Mouse (Mus musculus) neural tube, embryonic 15.5 days (tissue): Measurements from ENCODE around the gene Thoc6. TPM values are rescaled to one million over a fixed set of nuclear protein-coding genes. Genes with fewer than 3 reads are reported as not detected.

Source experiments
- ATAC-seq: fragments of 200-750 bp; cut with Nextera tagmentation; 2 replicates; pipeline ENCODE4 v1.8.0; 2017; ENCODE audit warnings: mild to moderate bottlenecking, moderate TSS enrichment, moderate library complexity; ENCODE audit not compliant: low FRiP score
- H3K27ac ChIP-seq: fragments of 300-500 bp; sonication (generic); replicated peaks from 2 replicates; pipeline ENCODE4 v1.5.1; 2015; ENCODE audit warnings: mild to moderate bottlenecking, inconsistent platforms
- H3K27me3 ChIP-seq: fragments of 300-500 bp; sonication (generic); replicated peaks from 2 replicates; pipeline ENCODE4 v1.6.1; 2015; ENCODE audit warnings: inconsistent platforms
- H3K36me3 ChIP-seq: fragments of 300-500 bp; sonication (generic); 2 replicates; pipeline ENCODE4 v1.6.1; 2015; ENCODE audit warnings: inconsistent platforms
- H3K4me1 ChIP-seq: fragments of 300-500 bp; sonication (generic); 2 replicates; pipeline ENCODE4 v1.6.1; 2015; ENCODE audit warnings: inconsistent platforms
- H3K4me2 ChIP-seq: fragments of 300-500 bp; sonication (generic); 2 replicates; pipeline ENCODE4 v1.6.1; 2015; ENCODE audit warnings: inconsistent platforms, mild to moderate bottlenecking, moderate library complexity
- H3K4me3 ChIP-seq: fragments of 300-500 bp; sonication (generic); replicated peaks from 2 replicates; pipeline ENCODE4 v1.5.1; 2015; ENCODE audit warnings: mild to moderate bottlenecking, inconsistent platforms
- H3K9ac ChIP-seq: fragments of 300-500 bp; sonication (generic); replicated peaks from 2 replicates; pipeline ENCODE4 v1.6.1; 2015; ENCODE audit warnings: mild to moderate bottlenecking, inconsistent platforms
- H3K9me3 ChIP-seq: fragments of 300-500 bp; sonication (generic); replicated peaks from 2 replicates; pipeline ENCODE4 v1.6.1; 2016; ENCODE audit warnings: inconsistent platforms
- WGBS: fragments of 180-500 bp; shearing (Covaris S2); methylation state at CpG from one replicate; pipeline ENCODE4 v1.1.7; 2015; ENCODE audit warnings: mixed read lengths; 5-methylcytosine and 5-hydroxymethylcytosine counted together
- polyA plus RNA-seq: library from polyadenylated mRNA; unstranded; fragments of >200 nt; fragmentation: Nextera tagmentation; extraction: Ambion mirVana; gene quantifications from 2 replicates; pipeline ENCODE4 v1.2.1, GENCODE M21; 2015

The Thoc6 gene
- polyA plus RNA-seq, 1 experiment from 2014 or later = 44.1 TPM

DNA sequence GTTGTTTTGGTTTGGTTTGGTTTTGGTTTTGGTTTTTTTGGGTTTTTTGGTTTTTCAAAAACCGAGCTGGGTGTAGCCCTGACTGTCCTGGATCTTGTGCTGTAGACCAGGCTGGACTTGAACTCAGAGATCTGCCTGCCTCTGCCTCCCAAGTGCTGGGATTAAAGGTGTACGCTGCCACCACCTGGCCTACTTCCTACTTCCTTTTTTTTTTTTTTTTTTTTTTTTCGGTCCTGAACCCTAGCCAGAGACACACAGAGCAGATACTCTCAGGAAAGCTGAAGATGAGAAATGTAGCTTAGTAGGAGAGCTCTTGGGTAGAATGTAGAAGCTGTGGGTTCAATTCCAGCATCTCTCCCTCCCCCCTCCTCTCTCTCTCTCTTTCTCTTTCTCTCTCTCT, 15.2 kb downstream of the Thoc6 start:
- ATAC-seq = no peak
- Histone ChIP-seq H3K9me3 (no peaks in the 10 kb centered on the region), H3K27me3 (peaks cover 44% of the 10 kb centered on the region), H3K36me3 (no peaks in the 10 kb centered on the region), H3K4me3 (no peak overlapping the region), H3K9ac (no peak overlapping the region), H3K27ac (no peak overlapping the region), H3K4me1 (peaks cover 8% of the 10 kb centered on the region; the same call in 1 of the 2 replicates), H3K4me2 (no peak overlapping the region)
- WGBS = 74% methylated on average over 3 of the region's 3 CpGs

DNA sequence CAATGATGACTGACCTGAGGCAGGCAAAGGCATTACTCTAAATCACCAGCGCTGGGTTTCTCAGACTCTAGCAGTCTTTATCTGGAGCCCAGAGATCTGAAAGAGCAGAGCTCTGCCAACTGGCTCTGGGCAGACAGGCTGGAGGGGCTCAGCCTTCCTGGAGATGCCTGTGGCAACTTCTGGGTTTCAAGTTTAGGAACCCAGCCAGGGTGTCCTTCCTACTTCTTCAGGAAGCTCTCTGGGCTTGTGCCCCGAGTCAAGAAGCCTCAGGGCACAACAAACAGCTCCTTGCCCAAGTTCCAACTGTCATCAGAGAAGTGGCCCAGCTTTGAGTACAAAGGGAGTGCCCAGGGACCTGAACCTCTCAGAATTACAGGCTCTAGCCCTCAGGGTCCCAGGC, 19.3 kb downstream of the Thoc6 start:
- Histone ChIP-seq H3K4me1 (no peaks in the 10 kb centered on the region), H3K4me3 (no peak overlapping the region), H3K27ac (no peak overlapping the region), H3K9me3 (no peaks in the 10 kb centered on the region), H3K9ac (no peak overlapping the region), H3K4me2 (no peak overlapping the region), H3K36me3 (no peaks in the 10 kb centered on the region), H3K27me3 (peaks cover 6% of the 10 kb centered on the region)
- no peak for ATAC-seq
- 65% methylated on average over 2 of the region's 2 CpGs for WGBS

DNA sequence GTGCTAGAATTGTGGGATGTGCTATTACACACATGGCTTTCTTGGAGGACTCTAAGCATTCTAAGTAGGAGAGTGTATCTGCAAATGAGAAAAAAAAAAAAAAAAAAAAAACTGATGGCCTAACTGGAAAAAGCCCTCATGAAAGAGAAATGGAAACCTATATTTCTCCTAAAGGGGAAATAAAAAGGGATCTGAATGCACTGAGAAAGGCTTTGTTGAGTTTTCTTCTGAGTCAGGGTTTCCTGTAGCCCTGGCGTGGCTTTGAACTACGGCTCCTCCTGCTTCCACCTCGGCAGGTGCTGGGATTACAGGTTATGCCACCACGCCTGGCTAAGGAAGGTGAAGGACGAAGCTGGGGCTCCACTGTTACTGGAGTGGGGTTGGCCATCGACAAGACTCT, 19.7 kb downstream of the Thoc6 start:
- no peak for ATAC-seq
- Histone ChIP-seq H3K4me3 (no peak overlapping the region), H3K9me3 (no peaks in the 10 kb centered on the region), H3K27me3 (peaks cover 2% of the 10 kb centered on the region), H3K4me2 (no peak overlapping the region), H3K9ac (no peak overlapping the region), H3K4me1 (no peaks in the 10 kb centered on the region), H3K27ac (no peak overlapping the region), H3K36me3 (no peaks in the 10 kb centered on the region)
- WGBS = 69% methylated on average over 6 of the region's 6 CpGs

DNA sequence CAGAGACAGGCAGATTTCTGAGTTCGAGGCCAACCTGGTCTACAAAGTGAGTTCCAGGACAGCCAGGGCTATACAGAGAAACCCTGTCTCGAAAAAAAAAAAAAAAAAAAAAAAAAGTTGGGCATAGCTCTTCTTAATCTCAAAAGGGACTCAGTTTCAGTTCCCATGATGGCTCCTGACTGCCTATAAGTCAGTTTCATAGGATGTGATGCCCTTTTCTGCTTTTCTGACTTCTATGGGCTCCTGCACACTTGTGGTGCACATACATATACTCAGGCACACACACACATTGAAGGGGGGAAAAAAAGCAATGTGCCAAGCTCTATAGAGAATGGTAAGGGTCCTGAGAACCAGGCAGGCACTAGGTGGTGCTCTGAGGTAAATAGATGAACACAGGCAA, 20.4 kb downstream of the Thoc6 start:
- no peak for ATAC-seq
- Histone ChIP-seq H3K9ac (no peak overlapping the region), H3K27me3 (no peaks in the 10 kb centered on the region; the same call in 1 of the 2 replicates), H3K4me3 (no peak overlapping the region), H3K4me1 (no peaks in the 10 kb centered on the region), H3K9me3 (no peaks in the 10 kb centered on the region), H3K36me3 (no peaks in the 10 kb centered on the region), H3K4me2 (no peak overlapping the region), H3K27ac (no peak overlapping the region)
- WGBS = 70% methylated on average over 2 of the region's 2 CpGs

DNA sequence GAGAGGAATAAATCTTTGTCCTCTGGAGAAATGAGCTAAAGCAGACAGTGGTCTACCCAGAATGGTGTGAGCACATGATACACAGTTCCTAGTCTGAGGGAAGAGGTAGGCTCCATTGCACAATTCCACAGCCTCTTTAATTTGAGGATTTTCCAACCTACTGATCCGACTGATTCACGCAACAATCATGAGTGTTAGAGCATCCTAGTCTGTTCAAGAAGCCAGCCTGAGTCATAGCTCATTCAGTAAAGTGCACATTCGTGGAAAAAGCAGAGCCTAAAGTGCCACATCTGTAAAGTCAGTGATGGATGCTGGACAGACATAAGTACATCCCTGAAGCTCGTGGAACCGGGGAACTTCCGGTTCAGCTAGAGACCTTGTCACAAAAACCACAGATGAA, 22.3 kb downstream of the Thoc6 start:
- 79% methylated on average over 6 of the region's 6 CpGs for WGBS
- Histone ChIP-seq H3K4me2 (no peak overlapping the region), H3K27me3 (peaks cover 9% of the 10 kb centered on the region), H3K4me1 (no peaks in the 10 kb centered on the region), H3K36me3 (no peaks in the 10 kb centered on the region), H3K4me3 (no peak overlapping the region), H3K9me3 (no peaks in the 10 kb centered on the region), H3K27ac (no peak overlapping the region), H3K9ac (no peak overlapping the region)
- ATAC-seq = no peak

DNA sequence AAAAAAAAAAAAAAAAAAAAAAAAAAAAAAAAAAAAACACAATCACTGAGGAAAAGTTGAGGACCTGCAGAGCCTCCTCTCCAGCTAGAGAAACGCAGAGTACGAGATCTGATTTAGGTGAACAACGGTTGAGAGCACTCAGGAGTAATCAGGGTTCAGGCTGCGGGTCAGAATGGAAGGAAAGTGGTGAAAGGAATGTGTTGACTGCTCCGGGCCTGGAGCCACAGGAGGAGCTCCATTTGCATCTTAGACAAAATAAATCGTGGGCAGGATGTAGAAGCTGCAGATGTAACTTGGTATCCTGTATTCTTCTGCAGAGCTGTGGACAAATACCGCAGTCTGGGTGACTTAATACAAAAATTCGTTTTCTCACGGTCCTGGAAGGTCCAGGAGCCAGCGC, 27.8 kb downstream of the Thoc6 start:
- H3K4me1 ChIP-seq = peaks cover 11% of the 10 kb centered on the region
- H3K27ac ChIP-seq = no peak overlapping the region
- H3K4me2 ChIP-seq = no peak overlapping the region
- 37% methylated on average over 10 of the region's 10 CpGs for WGBS
- no peaks in the 10 kb centered on the region for H3K36me3 ChIP-seq
- no peak for ATAC-seq
- no peak overlapping the region for H3K4me3 ChIP-seq
- peaks cover 39% of the 10 kb centered on the region for H3K27me3 ChIP-seq
- no peak overlapping the region for H3K9ac ChIP-seq
- no peaks in the 10 kb centered on the region for H3K9me3 ChIP-seq

DNA sequence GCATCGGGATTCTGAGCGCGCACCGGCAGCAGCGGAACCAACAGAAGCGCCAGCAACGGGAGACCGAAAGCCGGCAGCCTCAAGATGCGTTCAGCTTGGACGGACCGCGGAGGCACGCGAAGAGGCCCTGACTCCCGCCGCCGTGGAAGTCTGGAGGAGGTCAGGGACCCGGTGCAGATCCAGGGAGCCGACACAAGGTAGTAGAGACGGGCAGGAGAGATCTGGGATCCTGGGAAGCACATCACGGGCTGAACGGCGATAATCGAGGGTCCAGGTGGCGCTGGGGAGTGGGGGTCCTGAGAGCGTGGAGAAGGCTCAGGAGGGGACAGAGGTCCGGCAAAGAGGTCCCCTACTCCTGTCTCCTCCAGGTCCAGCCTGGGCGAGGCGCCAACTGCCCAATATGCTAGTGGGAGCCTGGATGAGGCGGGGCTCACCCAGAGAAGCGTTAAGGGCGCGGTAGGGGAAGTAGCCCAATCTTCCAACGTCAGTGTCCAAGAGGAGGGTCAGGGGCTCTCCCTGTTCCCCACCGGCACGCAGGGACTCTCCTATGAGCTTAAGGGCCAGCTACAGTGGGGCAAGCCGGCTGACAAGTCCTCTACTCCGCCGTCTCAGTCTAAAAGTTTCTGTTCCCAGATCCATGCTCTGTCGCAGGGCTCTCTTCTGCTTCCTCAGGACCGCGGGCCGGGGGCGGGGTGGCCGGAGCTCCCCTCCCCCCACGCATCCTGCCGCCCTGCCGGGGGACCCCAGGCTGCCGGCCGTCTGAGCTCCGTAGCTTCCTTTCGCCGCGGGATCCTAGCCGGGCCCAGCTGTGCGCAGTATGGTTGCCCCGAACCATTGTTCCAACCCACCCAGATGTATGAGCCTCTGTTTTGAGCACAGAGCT, 28.8 kb downstream of the Thoc6 start, which contains the start of gene Mmp25:
Gene Mmp25, minus strand, starts transcription at position 665 of the 883 bp plus-strand sequence.
- WGBS = under 1% methylated on average over 58 of the region's 58 CpGs
- ATAC-seq = peak; percentile 14; the same call in 1 of the 2 replicates
- H3K27ac ChIP-seq = no peak within 1 kb of the TSS

DNA sequence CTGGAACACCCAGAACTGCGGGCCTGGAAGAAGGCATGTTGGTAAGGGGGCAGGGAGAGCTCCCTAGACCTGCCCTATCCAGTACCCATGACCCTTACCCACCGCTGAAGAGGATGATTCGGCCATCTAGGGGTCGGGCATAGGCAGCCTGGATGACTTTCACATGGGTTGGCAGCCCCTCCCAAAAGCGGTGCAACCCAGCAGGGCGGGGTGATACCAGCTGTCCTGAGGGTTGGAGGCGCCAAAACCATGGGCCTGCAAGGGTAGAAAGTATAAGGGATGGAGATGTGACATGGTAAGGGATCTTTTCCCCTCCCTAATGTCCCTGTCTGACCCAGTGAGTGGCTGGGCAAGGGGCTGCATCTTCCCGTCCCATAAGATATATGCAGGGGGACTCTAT, 42.4 kb downstream of the Thoc6 start:
- H3K9ac ChIP-seq = no peak overlapping the region
- H3K27me3 ChIP-seq = no peaks in the 10 kb centered on the region
- 89% methylated on average over 8 of the region's 8 CpGs for WGBS
- ATAC-seq = no peak
- H3K36me3 ChIP-seq = no peaks in the 10 kb centered on the region
- H3K27ac ChIP-seq = no peak overlapping the region
- no peak overlapping the region for H3K4me2 ChIP-seq
- 0 out of 2 replicates have a peak, but pooled peaks cover 3% of the 10 kb centered on the region for H3K4me1 ChIP-seq
- H3K4me3 ChIP-seq = no peak overlapping the region
- no peaks in the 10 kb centered on the region for H3K9me3 ChIP-seq

More for the DNA sequence above, 28.8 kb downstream of the Thoc6 start, which contains the start of gene Mmp25:
- peaks cover 39% of the 10 kb centered on the region for H3K27me3 ChIP-seq
- H3K9me3 ChIP-seq = no peaks in the 10 kb centered on the region
- peak within 1 kb of the TSS; percentile 66 for H3K4me2 ChIP-seq
- H3K4me3 ChIP-seq = peak within 1 kb of the TSS; percentile 36
- H3K36me3 ChIP-seq = no peaks in the 10 kb centered on the region
- peak within 1 kb of the TSS; percentile 34 for H3K9ac ChIP-seq
- H3K4me1 ChIP-seq = peaks cover 11% of the 10 kb centered on the region

DNA sequence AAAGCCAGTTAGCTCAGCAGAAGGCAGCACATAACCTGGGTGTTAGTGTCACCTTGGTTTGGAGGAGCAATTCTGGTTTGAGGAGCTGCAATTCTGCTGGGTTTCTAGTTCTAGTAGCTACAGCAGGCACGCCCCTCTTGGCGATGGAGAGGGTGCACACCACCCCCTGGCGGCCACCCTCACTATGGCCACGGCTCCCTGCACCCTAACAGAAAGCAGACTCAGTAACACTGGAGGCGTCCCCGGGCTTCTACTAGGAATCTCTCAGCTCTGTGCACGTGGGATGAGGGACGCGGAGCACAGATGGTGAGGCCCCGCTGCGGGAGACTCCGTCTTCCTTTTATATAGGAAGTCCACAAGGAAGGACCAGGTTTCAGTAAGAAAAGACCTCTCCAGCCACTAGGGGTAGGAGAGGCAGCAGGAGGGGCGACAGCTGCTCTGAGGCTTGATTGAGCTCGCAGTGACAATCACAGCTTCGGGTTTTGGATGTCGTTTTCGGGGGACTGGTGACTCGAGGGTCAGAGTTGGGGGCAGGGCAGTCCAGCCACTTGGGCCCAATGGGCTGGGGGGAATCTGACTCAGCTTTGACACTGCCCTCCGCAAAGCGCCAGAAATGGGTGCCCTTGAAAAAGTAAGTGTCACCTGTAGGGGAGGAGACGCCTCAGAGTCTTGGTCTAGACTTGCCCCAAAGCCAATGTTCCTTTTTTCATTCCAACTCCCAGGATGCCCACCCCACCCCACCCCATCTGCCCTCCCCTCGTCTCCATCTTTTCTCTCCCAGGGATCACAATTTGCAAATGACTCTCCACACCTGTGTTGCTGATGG, 43.3 kb downstream of the Thoc6 start:
- ATAC-seq = 0 out of 2 replicates have a peak, but pooled peaks have one; percentile 53
- Histone ChIP-seq H3K4me1 (0 out of 2 replicates have a peak, but pooled peaks cover 3% of the 10 kb centered on the region), H3K9ac (no peak overlapping the region), H3K4me3 (no peak overlapping the region; the same call in 1 of the 2 replicates), H3K27me3 (no peaks in the 10 kb centered on the region), H3K36me3 (no peaks in the 10 kb centered on the region), H3K4me2 (peak overlapping the region; percentile 49), H3K27ac (no peak overlapping the region), H3K9me3 (no peaks in the 10 kb centered on the region)
- WGBS = 20% methylated on average over 22 of the region's 22 CpGs

DNA sequence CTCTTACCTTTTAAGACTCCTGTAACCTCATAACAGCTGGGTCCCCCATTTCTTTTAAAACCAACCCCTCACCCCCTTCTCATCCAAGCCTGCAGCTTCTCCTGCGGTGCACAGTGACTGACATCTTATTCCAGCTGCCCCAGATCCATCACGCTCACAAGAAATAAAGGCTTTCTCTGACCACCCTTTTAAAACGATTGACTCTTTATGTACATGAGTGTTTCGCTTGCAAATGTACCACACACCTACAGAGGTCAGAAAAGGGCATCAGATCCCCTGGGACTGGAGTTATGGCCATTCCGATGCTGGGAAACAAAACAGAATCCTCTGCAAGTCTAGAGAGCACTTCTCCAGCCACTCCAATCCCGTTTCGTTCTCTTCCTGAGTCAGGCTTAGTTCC, 45.9 kb downstream of the Thoc6 start:
- H3K9ac ChIP-seq = no peak overlapping the region
- WGBS = 46% methylated on average over 7 of the region's 7 CpGs

DNA sequence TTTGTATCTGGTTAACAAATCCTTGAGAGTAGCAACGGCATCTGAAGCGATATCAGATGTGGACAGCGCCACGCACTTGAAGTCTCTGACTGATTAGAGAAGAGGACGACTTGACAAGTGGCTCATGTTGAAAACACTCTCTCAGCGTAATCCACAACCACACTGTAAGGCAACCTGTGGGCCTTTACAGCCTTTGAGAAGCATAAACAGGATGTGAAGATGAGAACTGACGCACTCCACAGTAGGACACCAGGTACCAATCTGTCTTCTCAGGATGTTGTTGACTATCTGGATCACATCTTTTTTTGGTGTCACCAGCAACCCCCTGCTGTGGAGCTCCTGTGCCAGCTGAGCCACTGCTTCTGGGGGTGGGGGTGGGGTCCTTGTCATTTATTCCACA, 53.3 kb downstream of the Thoc6 start:
- Histone ChIP-seq H3K27ac (no peak overlapping the region), H3K9me3 (no peaks in the 10 kb centered on the region), H3K4me2 (no peak overlapping the region), H3K4me3 (no peak overlapping the region), H3K4me1 (no peaks in the 10 kb centered on the region), H3K27me3 (0 out of 2 replicates have a peak, but pooled peaks cover 4% of the 10 kb centered on the region), H3K36me3 (no peaks in the 10 kb centered on the region), H3K9ac (no peak overlapping the region)
- WGBS = 86% methylated on average over 7 of the region's 7 CpGs
- ATAC-seq = no peak

More for the DNA sequence above, 45.9 kb downstream of the Thoc6 start:
- Histone ChIP-seq H3K27ac (no peak overlapping the region), H3K4me1 (0 out of 2 replicates have a peak, but pooled peaks cover 3% of the 10 kb centered on the region), H3K4me3 (no peak overlapping the region), H3K36me3 (no peaks in the 10 kb centered on the region), H3K27me3 (no peaks in the 10 kb centered on the region), H3K4me2 (no peak overlapping the region), H3K9me3 (no peaks in the 10 kb centered on the region)
- no peak for ATAC-seq
